Mouse (Mus musculus): Measurements from ENCODE around the gene Ms4a10.

DNA sequence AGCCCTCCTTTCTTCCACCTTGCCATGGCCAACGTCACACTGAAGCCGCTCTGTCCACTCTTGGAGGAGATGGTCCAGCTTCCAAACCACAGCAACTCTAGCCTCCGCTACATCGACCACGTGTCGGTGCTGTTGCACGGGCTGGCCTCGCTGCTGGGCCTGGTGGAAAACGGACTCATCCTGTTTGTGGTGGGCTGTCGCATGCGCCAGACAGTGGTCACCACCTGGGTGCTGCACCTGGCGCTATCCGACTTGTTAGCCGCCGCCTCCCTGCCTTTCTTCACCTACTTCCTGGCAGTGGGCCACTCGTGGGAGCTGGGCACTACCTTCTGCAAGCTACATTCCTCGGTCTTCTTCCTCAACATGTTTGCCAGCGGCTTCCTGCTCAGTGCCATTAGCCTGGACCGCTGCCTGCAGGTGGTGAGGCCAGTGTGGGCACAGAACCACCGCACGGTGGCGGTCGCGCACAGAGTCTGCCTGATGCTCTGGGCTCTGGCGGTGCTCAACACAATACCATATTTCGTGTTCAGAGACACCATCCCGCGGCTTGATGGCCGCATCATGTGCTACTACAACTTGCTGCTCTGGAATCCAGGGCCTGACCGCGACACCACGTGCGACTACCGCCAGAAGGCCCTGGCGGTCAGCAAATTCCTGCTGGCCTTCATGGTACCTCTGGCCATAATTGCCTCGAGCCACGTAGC, 34.2 kb downstream of the Ms4a10 start:
- TF ChIP-seq CTCF (conservative IDR thresholded peaks at IDR 0.05; ENCODE audit: insufficient read depth, insufficient read length, low read depth, low read length): peak; percentile 88
- no peak for TF ChIP-seq POLR2A (IDR thresholded peaks at IDR 0.05; ENCODE audit: low read depth, low read length)
